Comparison of ENCODE assay signal across 9 mouse cellular contexts in genomic region chr9:71808640-71809254, GRCm38 (mm10). TPM values are rescaled to one million over a fixed set of nuclear protein-coding genes. Genes with fewer than 3 reads are reported as not detected.
A peak's percentile ranks its signal among the peaks of the same experiment; 100 is the strongest.
DNase-seq lines count a peak whose midpoint lies in the region; ATAC-seq and TF ChIP-seq lines count a peak whose summit lies in the region.
"Had no signal": no experiment of that assay in that cellular context is flagged by ENCODE, and none has a peak within 500 bp of the region (broad histone marks: within the 10 kb centered on the region; RNA-seq: fewer than 3 reads in every experiment).

No protein-coding gene starts in this region.

- H3K27me3 ChIP-seq in lung, embryonic 16.5 days (ENCODE audit: control insufficient read depth, insufficient read depth, low read depth, low read length), result no peaks in the 10 kb centered on the region
- no peaks in the 10 kb centered on the region for H3K27me3 ChIP-seq in hindbrain, postnatal 0 days (ENCODE audit: insufficient read depth, low read length)
- no peaks in the 10 kb centered on the region for H3K27me3 ChIP-seq in stomach, embryonic 16.5 days (ENCODE audit: control insufficient read depth, insufficient read depth, low read length)

- no peak overlapping the region for H3K9ac ChIP-seq in lung, embryonic 16.5 days (ENCODE audit: low read length)
- H3K9ac ChIP-seq in hindbrain, postnatal 0 days (replicated peaks; ENCODE audit: low read length), result no peak overlapping the region
- no peak overlapping the region for H3K9ac ChIP-seq in stomach, embryonic 16.5 days (ENCODE audit: low read length)

- peak; percentile 45 for DNase-seq in cerebellum, adult 8-10 months
- DNase-seq in lung, adult 18-20 months, result no peak
- DNase-seq in hindbrain, postnatal 0 days (ENCODE audit: low spot score), result peak; percentile 45
- no peak for DNase-seq in frontal cortex, postnatal 36 days (ENCODE audit: low spot score in 2 of 2)
- DNase-seq in layer of hippocampus, postnatal 10 days (ENCODE audit: low spot score in 2 of 2), result no peak
- DNase-seq: right cerebral cortex, postnatal 4 days had no signal

- TF ChIP-seq CTCF in hindbrain, postnatal 0 days (IDR thresholded peaks at IDR 0.05; ENCODE audit: low read depth), result peak; percentile 65

- H3K4me2 ChIP-seq in lung, embryonic 16.5 days (ENCODE audit: low read depth, low read length), result peak overlapping the region; percentile 34
- peak overlapping the region; percentile 40 for H3K4me2 ChIP-seq in hindbrain, postnatal 0 days (ENCODE audit: low read depth, low read length)
- H3K4me2 ChIP-seq in stomach, embryonic 16.5 days (ENCODE audit: low read depth, low read length), result peak overlapping the region; percentile 30; the same call in 1 of the 2 replicates

- 43% methylated on average over 11 of the region's 11 CpGs for WGBS in lung, embryonic 16.5 days
- WGBS in hindbrain, postnatal 0 days, result 42% methylated on average over 11 of the region's 11 CpGs
- WGBS in stomach, embryonic 16.5 days, result 42% methylated on average over 11 of the region's 11 CpGs

- no peaks in the 10 kb centered on the region for H3K36me3 ChIP-seq in lung, embryonic 16.5 days (ENCODE audit: control insufficient read depth, insufficient read depth, low read length)
- H3K36me3 ChIP-seq in hindbrain, postnatal 0 days (ENCODE audit: insufficient read depth, low read length), result no peaks in the 10 kb centered on the region
- H3K36me3 ChIP-seq in stomach, embryonic 16.5 days (ENCODE audit: control insufficient read depth, insufficient read depth, low read length), result no peaks in the 10 kb centered on the region

- ATAC-seq in cerebellum, adult (ENCODE audit: insufficient number of reproducible peaks, low FRiP score, low TSS enrichment), result no peak; the same call in 1 of the 2 replicates
- ATAC-seq in lung, embryonic 16.5 days (ENCODE audit: low read depth), result no peak
- no peak for ATAC-seq in hindbrain, postnatal 0 days
- ATAC-seq in stomach, embryonic 16.5 days (ENCODE audit: insufficient read depth, low FRiP score), result peak; percentile 8; the same call in 1 of the 2 replicates

- H3K27ac ChIP-seq in lung, embryonic 16.5 days (ENCODE audit: low read length), result no peak overlapping the region
- no peak overlapping the region for H3K27ac ChIP-seq in hindbrain, postnatal 0 days
- H3K27ac ChIP-seq in stomach, embryonic 16.5 days (ENCODE audit: low read length), result no peak overlapping the region

- H3K4me3 ChIP-seq in lung, embryonic 16.5 days (ENCODE audit: low read length), result no peak overlapping the region
- H3K4me3 ChIP-seq in hindbrain, postnatal 0 days (ENCODE audit: low read length), result no peak overlapping the region
- no peak overlapping the region for H3K4me3 ChIP-seq in stomach, embryonic 16.5 days (replicated peaks; ENCODE audit: low read length)

- no peaks in the 10 kb centered on the region for H3K9me3 ChIP-seq in lung, embryonic 16.5 days (ENCODE audit: control insufficient read depth, low read length)
- H3K9me3 ChIP-seq in hindbrain, postnatal 0 days (ENCODE audit: low read length), result no peaks in the 10 kb centered on the region
- H3K9me3 ChIP-seq in stomach, embryonic 16.5 days (replicated peaks; ENCODE audit: control insufficient read depth, low read length), result no peaks in the 10 kb centered on the region

- no peaks in the 10 kb centered on the region for H3K4me1 ChIP-seq in lung, embryonic 16.5 days (replicated peaks; ENCODE audit: control insufficient read depth, insufficient read depth, low read length)
- H3K4me1 ChIP-seq in hindbrain, postnatal 0 days (ENCODE audit: insufficient read depth, low read length), result no peaks in the 10 kb centered on the region
- H3K4me1 ChIP-seq in stomach, embryonic 16.5 days (ENCODE audit: control insufficient read depth, insufficient read depth, low read length), result no peaks in the 10 kb centered on the region

RNA-seq across cellular contexts. Expression of gene Cgnl1, which starts 37.3 kb away (rescaled TPM):
- 21.4 and 21.8 TPM in 2 replicates for polyA plus RNA-seq in lung, embryonic 16.5 days (2015; fragmentation: Nextera tagmentation; extraction: Ambion mirVana)
- 7.6 and 9.8 TPM in 2 replicates for total RNA-seq in hindbrain, postnatal 0 days (2014; rRNA removed)
- 7.2 and 7.6 TPM in 2 replicates for polyA plus RNA-seq in hindbrain, postnatal 0 days (2015; fragmentation: Nextera tagmentation; extraction: Ambion mirVana)
- 9.4 and 10.5 TPM in 2 replicates for polyA plus RNA-seq in stomach, embryonic 16.5 days (2015; fragmentation: Nextera tagmentation; extraction: Ambion mirVana)
- 10 to 100 TPM in 1 of 2 experiments, 1 to 10 TPM in 1; 9.6 to 15.0 TPM for total RNA-seq in layer of hippocampus, postnatal 10 days (2021)

Comparison
In these comparisons a context has a peak if more than half of its experiments do, and no peak if none do; other contexts are left out.
1. DNase-seq: peak in cerebellum, adult 8-10 months (single experiment) and hindbrain, postnatal 0 days (single experiment); none in lung, adult 18-20 months (0 of 2), frontal cortex, postnatal 36 days (0 of 2) and layer of hippocampus, postnatal 10 days (0 of 2).
2. Peak in every context shown above with its lines, with median percentiles within 50 percentile points of each other: H3K4me2 ChIP-seq.